Mouse (Mus musculus) liver, embryonic 14.5 days (tissue): ENCODE results near the gene Tyw5. TPM values are rescaled to one million over a fixed set of nuclear protein-coding genes. Genes with fewer than 3 reads are reported as not detected.
A peak's percentile ranks its signal among the peaks of the same experiment; 100 is the strongest.

ENCODE experiments used
- ATAC-seq: fragments of 200-750 bp; cut with Nextera tagmentation; 2 replicates; pipeline ENCODE4 v1.8.0; 2017; ENCODE audit warnings: moderate number of reproducible peaks, mild to moderate bottlenecking, moderate library complexity; ENCODE audit not compliant: insufficient read depth
- DNase-seq, 3 experiments: peaks; one replicate each; pipeline ENCODE4 v3.0.0-alpha.2; 2012 to 2013; ENCODE audit warnings: low read depth in 3 of 3, low spot score in 3 of 3
- H3K27ac ChIP-seq: fragments of 300-500 bp; sonication (generic); 2 replicates; pipeline ENCODE4 v1.5.1; 2014; ENCODE audit warnings: moderate library complexity, mild to moderate bottlenecking, control low read depth, inconsistent platforms
- H3K27me3 ChIP-seq: fragments of 300-500 bp; sonication (generic); 2 replicates; pipeline ENCODE4 v1.6.1; 2014; ENCODE audit warnings: mild to moderate bottlenecking, low read length, moderate library complexity; ENCODE audit not compliant: control insufficient read depth, insufficient read depth
- H3K36me3 ChIP-seq: fragments of 300-500 bp; sonication (generic); replicated peaks from 2 replicates; pipeline ENCODE4 v1.6.1; 2014; ENCODE audit warnings: low read depth; ENCODE audit not compliant: control insufficient read depth, insufficient read depth
- H3K4me1 ChIP-seq, 2 experiments: fragments of 200-500 bp in 1 of 2; fragments of 300-500 bp in 1 of 2; sonication (generic) in 1 of 2; replicated peaks; 2 replicates each; pipeline ENCODE4 v1.6.1; 2012 to 2014; ENCODE audit warnings: antibody characterized with exemption in 1 of 2, inconsistent platforms in 1 of 2, low read length in 1 of 2; ENCODE audit not compliant: control insufficient read depth in 2 of 2, insufficient read depth in 2 of 2
- H3K4me2 ChIP-seq: fragments of 300-500 bp; sonication (generic); 2 replicates; pipeline ENCODE4 v1.6.1; 2014; ENCODE audit warnings: low read depth, mild to moderate bottlenecking, control low read depth, moderate library complexity
- H3K4me3 ChIP-seq, 2 experiments: fragments of 200-500 bp in 1 of 2; fragments of 300-500 bp in 1 of 2; sonication (generic) in 1 of 2; 2 replicates each; pipeline ENCODE4 v1.5.1; 2012 to 2014; ENCODE audit warnings: low read depth in 2 of 2, low read length in 2 of 2, mild to moderate bottlenecking in 2 of 2, control low read depth in 1 of 2, inconsistent platforms in 1 of 2, moderate library complexity in 1 of 2; ENCODE audit not compliant: insufficient read depth in 1 of 2
- H3K9ac ChIP-seq: fragments of 300-500 bp; sonication (generic); replicated peaks from 2 replicates; pipeline ENCODE4 v1.6.1; 2014; ENCODE audit warnings: mild to moderate bottlenecking, control low read depth, moderate library complexity
- H3K9me3 ChIP-seq: fragments of 300-500 bp; sonication (generic); 2 replicates; pipeline ENCODE4 v1.6.1; 2016; ENCODE audit warnings: low read length, mixed read lengths; ENCODE audit not compliant: control insufficient read depth
- CTCF ChIP-seq: IDR thresholded peaks from 2 replicates; pipeline ENCODE4 v1.5.1; 2016; ENCODE audit warnings: antibody characterized with exemption, low read depth, control low read depth
- EP300 ChIP-seq: IDR thresholded peaks from 2 replicates; pipeline ENCODE4 v1.6.1; 2016; ENCODE audit warnings: antibody characterized with exemption, low read depth
- WGBS: fragments of 180-500 bp; shearing (Covaris S2); extraction: QIAGEN DNeasy Blood & Tissue Kit; methylation state at CpG from one replicate; pipeline ENCODE4 v1.1.7; 2014; ENCODE audit not compliant: insufficient replicate concordance; 5-methylcytosine and 5-hydroxymethylcytosine counted together
- polyA plus RNA-seq, 2 experiments: library from polyadenylated mRNA; depleted of rRNA in 1 of 2; stranded (reverse) in 1 of 2; unstranded in 1 of 2; fragments of >200 nt; fragmentation: Nextera tagmentation in 1 of 2; extraction: Ambion mirVana in 1 of 2; gene quantifications; 2 replicates each; pipeline versions ENCODE4 v1.2.1 to v1.2.3; 2012 to 2014

Gene Tyw5
- polyA plus RNA-seq, 2 experiments = 9.2 to 11.4 TPM

GRCm38 (mm10) chr1:57436954-57437353, 30.1 kb upstream of the Tyw5 start:
- 14% methylated on average over 9 of the region's 9 CpGs for WGBS
- no peak overlapping the region; the same call in 1 of the 2 replicates for H3K9ac ChIP-seq
- ATAC-seq (no peak), DNase-seq (no peak)
- no peak for TF ChIP-seq EP300
- TF ChIP-seq CTCF = no peak
- no peaks in the 10 kb centered on the region for H3K9me3 ChIP-seq
- H3K4me3 ChIP-seq = 0 out of 4 replicates have a peak overlapping the region, but pooled peaks of 1 of the 2 experiments have one; percentile 16
- peaks cover 2 to 9% of the 10 kb centered on the region in 2 experiments; a peak in 2 of 4 replicates for H3K4me1 ChIP-seq
- H3K4me2 ChIP-seq = peak overlapping the region; percentile 46
- no peaks in the 10 kb centered on the region for H3K36me3 ChIP-seq
- no peak overlapping the region for H3K27ac ChIP-seq
- no peaks in the 10 kb centered on the region for H3K27me3 ChIP-seq

DNA sequence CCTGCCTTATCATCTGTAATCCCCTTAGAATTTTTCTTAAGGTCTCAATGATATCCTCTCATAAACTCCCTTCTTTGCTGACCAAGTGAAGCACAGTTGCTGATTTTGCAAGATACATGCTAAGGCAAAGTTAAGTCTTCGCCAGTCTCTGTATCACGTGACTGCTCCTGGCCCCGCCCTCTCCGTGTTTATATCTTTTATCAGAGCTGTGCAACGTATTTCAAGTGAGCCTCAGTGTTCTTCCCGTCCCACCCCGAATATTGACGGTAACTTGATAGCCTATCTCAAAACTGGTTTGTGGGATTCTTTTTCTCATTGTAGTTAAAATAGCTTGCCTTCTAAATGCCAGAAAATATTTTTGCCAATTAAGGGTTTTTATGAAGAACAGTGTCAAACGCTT, 29.5 kb upstream of the Tyw5 start:
- no peak for TF ChIP-seq EP300
- no peak for TF ChIP-seq CTCF
- H3K9me3 ChIP-seq = no peaks in the 10 kb centered on the region
- ATAC-seq = peak; percentile 68; the same call in 1 of the 2 replicates
- H3K4me2 ChIP-seq = peak overlapping the region; percentile 46
- WGBS = 6% methylated on average over 9 of the region's 9 CpGs
- peaks cover 2 to 9% of the 10 kb centered on the region in 2 experiments; a peak in 2 of 4 replicates for H3K4me1 ChIP-seq
- peak; percentile 45 to 53 (median 49) for DNase-seq
- H3K27me3 ChIP-seq = no peaks in the 10 kb centered on the region
- H3K9ac ChIP-seq = no peak overlapping the region; the same call in 1 of the 2 replicates
- no peaks in the 10 kb centered on the region for H3K36me3 ChIP-seq
- peak overlapping the region in 1 of 2 experiments; percentile 16; a peak in 1 of 4 replicates for H3K4me3 ChIP-seq
- H3K27ac ChIP-seq = no peak overlapping the region

DNA sequence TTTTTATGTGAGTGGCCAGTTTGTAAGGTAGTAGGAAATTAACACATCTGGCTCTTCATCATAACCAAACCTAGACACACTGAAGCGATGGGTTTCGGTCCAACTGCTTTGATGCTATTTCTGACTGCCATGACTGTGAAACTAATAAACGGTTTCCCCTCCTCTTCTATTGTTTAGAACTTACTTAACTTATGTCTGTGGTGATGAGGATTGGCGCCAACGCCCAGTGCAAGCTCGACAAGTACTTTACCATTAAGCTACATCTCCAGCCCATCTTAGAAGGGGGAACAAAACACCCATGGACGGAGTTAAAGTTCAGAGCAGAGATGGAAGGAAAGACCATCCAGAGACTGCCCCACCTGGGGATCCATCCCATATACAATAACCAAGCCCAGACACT, 26.2 kb upstream of the Tyw5 start:
- Histone ChIP-seq H3K36me3 (no peaks in the 10 kb centered on the region), H3K9me3 (no peaks in the 10 kb centered on the region), H3K27me3 (no peaks in the 10 kb centered on the region), H3K4me3 (no peak overlapping the region), H3K27ac (no peak overlapping the region), H3K4me1 (peaks cover 2 to 9% of the 10 kb centered on the region in 2 experiments; a peak in 2 of 4 replicates), H3K4me2 (no peak overlapping the region), H3K9ac (no peak overlapping the region)
- WGBS = 65% methylated on average over 7 of the region's 7 CpGs
- DNase-seq (no peak), ATAC-seq (no peak)
- TF ChIP-seq EP300 = no peak
- TF ChIP-seq CTCF = no peak

DNA sequence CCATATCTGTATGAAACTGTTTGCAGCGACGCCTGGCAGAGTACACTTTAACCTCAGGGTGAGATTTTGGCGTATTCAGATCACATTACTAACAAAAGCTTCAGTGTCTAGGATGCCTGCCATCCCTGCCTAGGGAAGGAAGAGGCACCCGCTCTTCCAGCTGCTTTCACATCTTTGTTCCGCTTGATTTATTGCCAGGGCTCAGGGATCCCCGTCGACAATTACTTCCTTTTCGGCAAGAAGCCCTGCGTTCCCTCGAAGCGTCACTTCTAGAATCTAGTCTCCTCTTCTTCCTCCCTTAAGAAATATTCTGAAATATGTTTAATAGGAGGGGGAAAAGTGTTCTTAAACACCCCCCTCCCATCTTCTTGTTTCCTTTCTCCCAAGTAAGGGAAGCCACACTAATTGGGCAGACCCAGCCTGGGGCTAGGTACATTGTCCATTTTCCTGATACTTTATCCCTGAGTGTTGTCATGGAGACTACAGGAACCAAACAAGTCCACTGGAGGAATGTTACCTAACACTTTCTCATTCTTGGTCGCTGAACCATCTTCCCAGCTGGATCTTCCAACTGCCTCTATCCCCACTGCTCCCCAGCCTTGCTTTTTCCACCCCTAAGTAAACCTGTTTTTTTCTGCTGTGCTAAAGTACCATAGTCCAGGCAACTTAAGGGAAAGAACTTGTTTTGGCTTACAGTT, 23.0 kb upstream of the Tyw5 start:
- Histone ChIP-seq H3K27me3 (no peaks in the 10 kb centered on the region), H3K27ac (no peak overlapping the region), H3K9ac (no peak overlapping the region), H3K36me3 (no peaks in the 10 kb centered on the region), H3K4me1 (no peaks in the 10 kb centered on the region), H3K9me3 (no peaks in the 10 kb centered on the region), H3K4me3 (no peak overlapping the region), H3K4me2 (peak overlapping the region; percentile 24; the same call in 1 of the 2 replicates)
- no peak for ATAC-seq
- DNase-seq = no peak
- WGBS = 7% methylated on average over 12 of the region's 12 CpGs
- TF ChIP-seq EP300 (no peak), CTCF (no peak)
